Comparison of ENCODE assay signal across 12 mouse cellular contexts in genomic region chr2:32578146-32579046, GRCm38 (mm10). TPM values are rescaled to one million over a fixed set of nuclear protein-coding genes. Genes with fewer than 3 reads are reported as not detected.
DNase-seq lines count a peak whose midpoint lies in the region; ATAC-seq and TF ChIP-seq lines count a peak whose summit lies in the region.
"Had no signal": no experiment of that assay in that cellular context is flagged by ENCODE, and none has a peak within 500 bp of the region (broad histone marks: within the 10 kb centered on the region; RNA-seq: fewer than 3 reads in every experiment).

No protein-coding gene starts in this region.

- 40% methylated on average over 24 of the region's 30 CpGs for WGBS in heart, embryonic 11.5 days (ENCODE audit: insufficient replicate concordance)
- 50% methylated on average over 28 of the region's 30 CpGs for WGBS in thymus, adult 2 months
- WGBS in forebrain, embryonic 12.5 days, result 40% methylated on average over 25 of the region's 30 CpGs

- no peak for ATAC-seq in heart, embryonic 11.5 days (replicated peaks; ENCODE audit: insufficient number of reproducible peaks, low FRiP score, low TSS enrichment)
- no peak for ATAC-seq in forebrain, embryonic 12.5 days (ENCODE audit: low FRiP score)
- no peak for ATAC-seq in megakaryocyte-erythroid progenitor cell, adult 5-6 weeks (replicated peaks; ENCODE audit: low FRiP score, low TSS enrichment, poor library complexity, severe bottlenecking)

- H3K27me3 ChIP-seq in heart, embryonic 11.5 days (ENCODE audit: control insufficient read depth, insufficient read depth, low read length), result peaks cover 48% of the 10 kb centered on the region
- no peaks in the 10 kb centered on the region for H3K27me3 ChIP-seq in thymus, adult 2 months (ENCODE audit: control insufficient read depth, insufficient read depth, low read length)
- peaks cover 51% of the 10 kb centered on the region for H3K27me3 ChIP-seq in forebrain, embryonic 12.5 days

- no peak for TF ChIP-seq CTCF in thymus, adult 2 months (IDR thresholded peaks at IDR 0.05; ENCODE audit: borderline replicate concordance, control insufficient read depth, extremely low read depth, insufficient read depth, low read length, poor library complexity)

- H3K4me3 ChIP-seq in heart, embryonic 11.5 days (ENCODE audit: low read depth, low read length), result no peak overlapping the region
- H3K4me3 ChIP-seq in thymus, adult 2 months (ENCODE audit: control insufficient read depth, insufficient read depth, low read length), result no peak overlapping the region
- H3K4me3 ChIP-seq in forebrain, embryonic 12.5 days (replicated peaks), result no peak overlapping the region
- H3K4me3 ChIP-seq: hindbrain, embryonic 10.5 days; layer of hippocampus, adult 2 months; limb, embryonic 12.5 days; neural tube, embryonic 13.5 days had no signal

- no peak overlapping the region for H3K27ac ChIP-seq in heart, embryonic 11.5 days (ENCODE audit: low read depth, low read length)
- no peak overlapping the region for H3K27ac ChIP-seq in thymus, adult 2 months (ENCODE audit: control insufficient read depth, insufficient read depth, low read length)
- H3K27ac ChIP-seq in forebrain, embryonic 12.5 days, result no peak overlapping the region
- H3K27ac ChIP-seq: hindbrain, embryonic 10.5 days; layer of hippocampus, adult 2 months; limb, embryonic 12.5 days; neural tube, embryonic 13.5 days had no signal

- DNase-seq in heart, postnatal 10 days, result peak; percentile 44 to 52
- peak; percentile 53 for DNase-seq in thymus, postnatal 4 days
- DNase-seq in thymus, adult 2 months, result no peak
- peak; percentile 26 to 54 for DNase-seq in kidney, adult 8-10 months
- DNase-seq: embryo, embryonic 11 days had no signal

- H3K36me3 ChIP-seq in heart, embryonic 11.5 days (ENCODE audit: control insufficient read depth, insufficient read depth, low read length), result no peaks in the 10 kb centered on the region
- no peaks in the 10 kb centered on the region for H3K36me3 ChIP-seq in thymus, adult 2 months (ENCODE audit: control insufficient read depth, insufficient read depth, low read length)
- no peaks in the 10 kb centered on the region for H3K36me3 ChIP-seq in forebrain, embryonic 12.5 days (replicated peaks)
- H3K36me3 ChIP-seq: hindbrain, embryonic 10.5 days; limb, embryonic 12.5 days had no signal

- no peak overlapping the region for H3K4me2 ChIP-seq in heart, embryonic 11.5 days
- no peak overlapping the region for H3K4me2 ChIP-seq in forebrain, embryonic 12.5 days
- H3K4me2 ChIP-seq: limb, embryonic 12.5 days; neural tube, embryonic 13.5 days had no signal

- H3K9me3 ChIP-seq in heart, embryonic 11.5 days (replicated peaks; ENCODE audit: control insufficient read depth, low read length), result no peaks in the 10 kb centered on the region
- no peaks in the 10 kb centered on the region for H3K9me3 ChIP-seq in forebrain, embryonic 12.5 days
- H3K9me3 ChIP-seq: hindbrain, embryonic 10.5 days; limb, embryonic 12.5 days; neural tube, embryonic 13.5 days had no signal

- intact Hi-C loops in heart, postnatal 10 days (cut with DNase I), result no loop called here

- 0 out of 2 replicates have a peak, but pooled peaks cover 4% of the 10 kb centered on the region for H3K4me1 ChIP-seq in heart, embryonic 11.5 days (ENCODE audit: control insufficient read depth, insufficient read depth, low read length)
- H3K4me1 ChIP-seq in thymus, adult 2 months (replicated peaks; ENCODE audit: control insufficient read depth, insufficient read depth, low read length), result peaks cover 11% of the 10 kb centered on the region
- H3K4me1 ChIP-seq in forebrain, embryonic 12.5 days, result peaks cover 12% of the 10 kb centered on the region

- TF ChIP-seq POLR2A in thymus, adult 2 months (IDR thresholded peaks at IDR 0.05; ENCODE audit: control insufficient read depth, extremely low read depth, insufficient read depth, low read length, poor library complexity), result no peak

- H3K9ac ChIP-seq in heart, embryonic 11.5 days (ENCODE audit: low read depth, low read length), result no peak overlapping the region
- no peak overlapping the region for H3K9ac ChIP-seq in forebrain, embryonic 12.5 days
- H3K9ac ChIP-seq: limb, embryonic 12.5 days had no signal

RNA-seq across cellular contexts. Expression of gene 9430097D07Rik, which starts 2.9 kb away (rescaled TPM):
- not detected for total RNA-seq in heart, postnatal 10 days (2021)
- 0.17 TPM in 1 of 2 replicates, not detected in the other for polyA plus RNA-seq in heart, embryonic 11.5 days (2014; fragmentation: Nextera tagmentation; extraction: Ambion mirVana)
- not detected in 2 replicates for polyA plus RNA-seq in thymus, adult 2 months (2012; rRNA removed)
- polyA plus RNA-seq in forebrain, embryonic 12.5 days (2016; fragmentation: Nextera tagmentation; extraction: Ambion mirVana), result 0.19 TPM in 1 of 2 replicates, not detected in the other
- not detected in 2 replicates for total RNA-seq in megakaryocyte-erythroid progenitor cell, adult 5-6 weeks (2014; fragmentation: Nextera tagmentation)
- 0.75 TPM in 1 of 2 replicates, not detected in the other for total RNA-seq in megakaryocyte-erythroid progenitor cell, adult 5-6 weeks (2017)
- polyA plus RNA-seq: limb, embryonic 12.5 days had no signal

RNA-seq across cellular contexts. Expression of gene Pip5kl1, which starts 3.8 kb away (rescaled TPM):
- total RNA-seq in heart, postnatal 10 days (2021), result not detected
- polyA plus RNA-seq in heart, embryonic 11.5 days (2014; fragmentation: Nextera tagmentation; extraction: Ambion mirVana), result 0.31 and 0.51 TPM in 2 replicates
- 0.92 and 1.1 TPM in 2 replicates for polyA plus RNA-seq in thymus, adult 2 months (2012; rRNA removed)
- polyA plus RNA-seq in forebrain, embryonic 12.5 days (2016; fragmentation: Nextera tagmentation; extraction: Ambion mirVana), result 2.6 and 3.1 TPM in 2 replicates
- total RNA-seq in megakaryocyte-erythroid progenitor cell, adult 5-6 weeks (2014; fragmentation: Nextera tagmentation), result not detected in 2 replicates
- 0.23 TPM in 1 of 2 replicates, not detected in the other for total RNA-seq in megakaryocyte-erythroid progenitor cell, adult 5-6 weeks (2017)

RNA-seq across cellular contexts. Expression of gene Dpm2, which starts 7.7 kb away (rescaled TPM):
- 10 to 100 TPM; 31.2 to 32.6 TPM for total RNA-seq in heart, postnatal 10 days (2021)
- polyA plus RNA-seq in heart, embryonic 11.5 days (2014; fragmentation: Nextera tagmentation; extraction: Ambion mirVana), result 81.7 and 85.3 TPM in 2 replicates
- polyA plus RNA-seq in thymus, adult 2 months (2012; rRNA removed), result 158 and 173 TPM in 2 replicates
- polyA plus RNA-seq in forebrain, embryonic 12.5 days (2016; fragmentation: Nextera tagmentation; extraction: Ambion mirVana), result 106 and 110 TPM in 2 replicates
- 94.2 and 108 TPM in 2 replicates for total RNA-seq in megakaryocyte-erythroid progenitor cell, adult 5-6 weeks (2014; fragmentation: Nextera tagmentation)
- 33.0 and 38.5 TPM in 2 replicates for total RNA-seq in megakaryocyte-erythroid progenitor cell, adult 5-6 weeks (2017)

RNA-seq across cellular contexts. Expression of gene St6galnac4, which starts 8.5 kb away (rescaled TPM):
- 10 to 100 TPM; 29.3 to 31.8 TPM for total RNA-seq in heart, postnatal 10 days (2021)
- 32.9 and 40.9 TPM in 2 replicates for polyA plus RNA-seq in heart, embryonic 11.5 days (2014; fragmentation: Nextera tagmentation; extraction: Ambion mirVana)
- polyA plus RNA-seq in thymus, adult 2 months (2012; rRNA removed), result 29.3 and 34.1 TPM in 2 replicates
- polyA plus RNA-seq in forebrain, embryonic 12.5 days (2016; fragmentation: Nextera tagmentation; extraction: Ambion mirVana), result 15.1 and 17.0 TPM in 2 replicates
- 21.5 and 29.8 TPM in 2 replicates for total RNA-seq in megakaryocyte-erythroid progenitor cell, adult 5-6 weeks (2014; fragmentation: Nextera tagmentation)
- total RNA-seq in megakaryocyte-erythroid progenitor cell, adult 5-6 weeks (2017), result 22.3 and 22.7 TPM in 2 replicates

RNA-seq across cellular contexts. Expression of gene St6galnac6, which starts 21.1 kb away (rescaled TPM):
- 100 to 1,000 TPM in 1 of 2 experiments, 10 to 100 TPM in 1; 87.9 to 103 TPM for total RNA-seq in heart, postnatal 10 days (2021)
- 8.3 and 9.3 TPM in 2 replicates for polyA plus RNA-seq in heart, embryonic 11.5 days (2014; fragmentation: Nextera tagmentation; extraction: Ambion mirVana)
- polyA plus RNA-seq in thymus, adult 2 months (2012; rRNA removed), result 18.1 and 25.9 TPM in 2 replicates
- polyA plus RNA-seq in forebrain, embryonic 12.5 days (2016; fragmentation: Nextera tagmentation; extraction: Ambion mirVana), result 11.6 and 11.7 TPM in 2 replicates
- 13.8 and 19.1 TPM in 2 replicates for total RNA-seq in megakaryocyte-erythroid progenitor cell, adult 5-6 weeks (2014; fragmentation: Nextera tagmentation)
- 6.5 and 12.9 TPM in 2 replicates for total RNA-seq in megakaryocyte-erythroid progenitor cell, adult 5-6 weeks (2017)
